Mouse (Mus musculus) thymus, adult 2 months (tissue): ENCODE measurements around the gene Pfas. TPM values are rescaled to one million over a fixed set of nuclear protein-coding genes. Genes with fewer than 3 reads are reported as not detected.
A peak's percentile ranks its signal among the peaks of the same experiment; 100 is the strongest.
"Not testable (repeated sequence)": the region's sequence is repeated elsewhere in the genome, so short reads cannot be mapped to it uniquely, and the experiment has no call there.

Source experiments
- DNase-seq: peaks from one replicate; pipeline ENCODE4 v3.0.0; 2021
- H3K27ac ChIP-seq: fragments of 200-500 bp; 2 replicates; pipeline ENCODE4 v1.5.1; 2012; ENCODE audit warnings: low read length, control low read depth; ENCODE audit not compliant: control insufficient read depth, insufficient read depth
- H3K27me3 ChIP-seq: fragments of 200-500 bp; 2 replicates; pipeline ENCODE4 v1.6.1; 2012; ENCODE audit warnings: mild to moderate bottlenecking, low read length, moderate library complexity, mixed read lengths; ENCODE audit not compliant: control insufficient read depth, insufficient read depth
- H3K36me3 ChIP-seq: fragments of 200-500 bp; 2 replicates; pipeline ENCODE4 v1.6.1; 2012; ENCODE audit warnings: mild to moderate bottlenecking, low read length, moderate library complexity; ENCODE audit not compliant: control insufficient read depth, insufficient read depth
- H3K4me1 ChIP-seq: fragments of 200-500 bp; replicated peaks from 2 replicates; pipeline ENCODE4 v1.6.1; 2012; ENCODE audit warnings: low read length; ENCODE audit not compliant: control insufficient read depth, insufficient read depth
- H3K4me3 ChIP-seq: fragments of 200-500 bp; 2 replicates; pipeline ENCODE4 v1.5.1; 2012; ENCODE audit warnings: mild to moderate bottlenecking, low read length, control low read depth, moderate library complexity; ENCODE audit not compliant: control insufficient read depth, insufficient read depth
- CTCF ChIP-seq: fragments of 200-500 bp; IDR thresholded peaks from 2 replicates; pipeline ENCODE4 v1.5.1; 2012; ENCODE audit warnings: mild to moderate bottlenecking, control low read depth, low read length, moderate library complexity, borderline replicate concordance; ENCODE audit not compliant: control insufficient read depth, poor library complexity, insufficient read depth; ENCODE audit errors: extremely low read depth
- POLR2A ChIP-seq: fragments of 200-500 bp; IDR thresholded peaks from 2 replicates; pipeline ENCODE4 v1.6.1; 2012; ENCODE audit warnings: mild to moderate bottlenecking, low read length, control low read depth, moderate library complexity; ENCODE audit not compliant: control insufficient read depth, poor library complexity, insufficient read depth; ENCODE audit errors: extremely low read depth
- WGBS: fragments of 180-500 bp; shearing (Covaris S2); methylation state at CpG from one replicate; pipeline ENCODE4 v1.1.7; 2018; 5-methylcytosine and 5-hydroxymethylcytosine counted together
- polyA plus RNA-seq: library from polyadenylated mRNA; depleted of rRNA; stranded (reverse); fragments of >200 nt; gene quantifications from 2 replicates; pipeline ENCODE4 v1.2.3, GENCODE M21; 2012

The Pfas gene
- polyA plus RNA-seq, 1 experiment: 28.5 TPM

GRCm38 (mm10) chr11:69016755-69017154, 8.5 kb upstream of the Pfas start:
- TF ChIP-seq CTCF (no peak), POLR2A (no peak)
- 66% methylated on average over 3 of the region's 3 CpGs for WGBS
- no peaks in the 10 kb centered on the region for H3K27me3 ChIP-seq
- H3K36me3 ChIP-seq: no peaks in the 10 kb centered on the region; the same call in 1 of the 2 replicates
- no peak overlapping the region for H3K4me3 ChIP-seq
- DNase-seq: no peak
- H3K27ac ChIP-seq: no peak overlapping the region
- H3K4me1 ChIP-seq: peaks cover 3% of the 10 kb centered on the region; the same call in 1 of the 2 replicates

GRCm38 (mm10) chr11:69015644-69016441, 7.6 kb upstream of the Pfas start, which contains the start of gene Ctc1:
Ctc1 (plus strand) TSS chr11:69015911.
- H3K4me3 ChIP-seq: peak within 1 kb of the TSS; percentile 83

GRCm38 (mm10) chr11:69012071-69012601, 3.9 kb upstream of the Pfas start:
- WGBS: under 1% methylated on average over 18 of the region's 18 CpGs
- H3K27me3 ChIP-seq: no peaks in the 10 kb centered on the region
- TF ChIP-seq CTCF (no peak), POLR2A (peak; percentile 36; the same call in 1 of the 2 replicates)
- H3K4me1 ChIP-seq: peaks cover 4% of the 10 kb centered on the region
- peak overlapping the region; percentile 72 for H3K4me3 ChIP-seq
- peak; percentile 83 for DNase-seq
- H3K36me3 ChIP-seq: no peaks in the 10 kb centered on the region
- peak overlapping the region; percentile 78 for H3K27ac ChIP-seq

More at GRCm38 (mm10) chr11:69015644-69016441, 7.6 kb upstream of the Pfas start, which contains the start of gene Ctc1:
- Histone ChIP-seq H3K36me3 (no peaks in the 10 kb centered on the region), H3K4me1 (peaks cover 5% of the 10 kb centered on the region), H3K27me3 (no peaks in the 10 kb centered on the region), H3K27ac (peak within 1 kb of the TSS; percentile 60; the same call in 1 of the 2 replicates)
- peak; percentile 91 for DNase-seq
- WGBS: 1% methylated on average over 38 of the region's 38 CpGs
- peak; percentile 81 for TF ChIP-seq POLR2A
- peak; percentile 83; the same call in 1 of the 2 replicates for TF ChIP-seq CTCF

- H3K4me3 ChIP-seq, H3K27ac ChIP-seq, DNase-seq, H3K4me1 ChIP-seq, H3K36me3 ChIP-seq, H3K27me3 ChIP-seq: not testable (repeated sequence)
- 52% methylated on average over 2 of the region's 2 CpGs for WGBS
Measured at GRCm38 (mm10) chr11:69011445-69011844, 3.2 kb upstream of the Pfas start.

GRCm38 (mm10) chr11:69010400-69011323, 2.4 kb upstream of the Pfas start:
- TF ChIP-seq POLR2A: no peak

GRCm38 (mm10) chr11:69009508-69009907, 1.2 kb upstream of the Pfas start:
- Histone ChIP-seq H3K4me1 (peaks cover 2% of the 10 kb centered on the region), H3K36me3 (no peaks in the 10 kb centered on the region), H3K27me3 (no peaks in the 10 kb centered on the region), H3K4me3 (no peak overlapping the region), H3K27ac (no peak overlapping the region)
- TF ChIP-seq CTCF: no peak
- TF ChIP-seq POLR2A: no peak
- no peak for DNase-seq
- WGBS: 90% methylated on average over 1 of the region's 1 CpGs

More at GRCm38 (mm10) chr11:69010400-69011323, 2.4 kb upstream of the Pfas start:
- H3K4me3 ChIP-seq: no peak overlapping the region
- peaks cover 2% of the 10 kb centered on the region for H3K4me1 ChIP-seq
- no peak overlapping the region for H3K27ac ChIP-seq
- no peaks in the 10 kb centered on the region for H3K36me3 ChIP-seq
- DNase-seq: no peak
- H3K27me3 ChIP-seq: no peaks in the 10 kb centered on the region
- 94% methylated on average over 15 of the region's 15 CpGs for WGBS

- H3K27me3 ChIP-seq, H3K4me3 ChIP-seq, H3K27ac ChIP-seq, H3K4me1 ChIP-seq, DNase-seq: not testable (repeated sequence)
- H3K36me3 ChIP-seq: peaks cover 10% of the 10 kb centered on the region
Measured at GRCm38 (mm10) chr11:69006575-69006974, 1.7 kb downstream of the Pfas start.
